Comparison of ENCODE assay signal across 18 mouse cellular contexts in the genomic region with DNA sequence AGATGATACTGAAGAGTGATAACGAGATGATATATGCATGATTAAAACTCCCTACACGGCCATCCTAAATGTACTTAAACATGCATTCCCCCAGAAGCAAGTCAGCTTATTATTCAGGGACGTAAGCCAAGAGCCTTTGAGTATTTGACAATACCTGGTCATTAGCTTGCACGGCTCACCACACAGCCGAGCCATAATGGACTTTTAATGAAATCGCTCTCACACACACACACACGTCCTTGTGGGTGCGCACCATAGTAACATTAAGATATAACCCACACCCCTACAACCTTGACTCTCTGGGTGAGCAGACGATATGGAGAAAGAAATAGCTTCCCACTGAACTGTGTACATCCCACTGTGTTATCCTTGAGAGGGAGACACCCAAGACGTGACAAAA.
DNase-seq lines count a peak whose midpoint lies in the region; ATAC-seq lines count a peak whose summit lies in the region.
"Had no signal": no experiment of that assay in that cellular context is flagged by ENCODE, and none has a peak within 500 bp of the region (broad histone marks: within the 10 kb centered on the region; RNA-seq: fewer than 3 reads in every experiment).

No protein-coding gene starts in this region.

- whole genome bisulfite sequencing in heart, embryonic 10.5 days: 75% methylated on average over 10 of the region's 10 CpGs
- 24% methylated on average over 10 of the region's 10 CpGs for WGBS in midbrain, embryonic 13.5 days
- 57% methylated on average over 10 of the region's 10 CpGs for WGBS in midbrain, embryonic 10.5 days
- 21% methylated on average over 10 of the region's 10 CpGs for WGBS in hindbrain, embryonic 14.5 days
- WGBS in neural tube, embryonic 15.5 days: 13% methylated on average over 10 of the region's 10 CpGs
- WGBS in liver, embryonic 12.5 days (ENCODE audit: insufficient replicate concordance): 61% methylated on average over 10 of the region's 10 CpGs

- H3K27ac ChIP-seq in heart, embryonic 10.5 days: no peak overlapping the region
- H3K27ac ChIP-seq in midbrain, embryonic 13.5 days: no peak overlapping the region
- no peak overlapping the region for H3K27ac ChIP-seq in midbrain, embryonic 10.5 days (replicated peaks)
- H3K27ac ChIP-seq in hindbrain, embryonic 14.5 days: no peak overlapping the region
- peak overlapping the region; percentile 28; the same call in 1 of the 2 replicates for H3K27ac ChIP-seq in neural tube, embryonic 15.5 days (replicated peaks)
- H3K27ac ChIP-seq in liver, embryonic 12.5 days: no peak overlapping the region
- H3K27ac ChIP-seq: embryonic facial prominence, embryonic 12.5 days; limb, embryonic 13.5 days; stomach, postnatal 0 days had no signal

- H3K27me3 ChIP-seq in heart, embryonic 10.5 days (ENCODE audit: insufficient read depth, poor library complexity, severe bottlenecking): no peaks in the 10 kb centered on the region
- H3K27me3 ChIP-seq in midbrain, embryonic 13.5 days: peaks cover 31% of the 10 kb centered on the region
- H3K27me3 ChIP-seq in midbrain, embryonic 10.5 days (ENCODE audit: low read depth, poor library complexity, severe bottlenecking): peaks cover 70% of the 10 kb centered on the region
- H3K27me3 ChIP-seq in hindbrain, embryonic 14.5 days (ENCODE audit: control insufficient read depth, insufficient read depth, low read length): 0 out of 2 replicates have a peak, but pooled peaks cover 4% of the 10 kb centered on the region
- peaks cover 22% of the 10 kb centered on the region for H3K27me3 ChIP-seq in neural tube, embryonic 15.5 days (replicated peaks)
- 0 out of 2 replicates have a peak, but pooled peaks cover 5% of the 10 kb centered on the region for H3K27me3 ChIP-seq in liver, embryonic 12.5 days (replicated peaks)
- H3K27me3 ChIP-seq: embryonic facial prominence, embryonic 12.5 days; limb, embryonic 13.5 days had no signal

- no peak overlapping the region for H3K4me3 ChIP-seq in heart, embryonic 10.5 days
- H3K4me3 ChIP-seq in midbrain, embryonic 13.5 days (replicated peaks): no peak overlapping the region
- H3K4me3 ChIP-seq in midbrain, embryonic 10.5 days: no peak overlapping the region
- no peak overlapping the region for H3K4me3 ChIP-seq in hindbrain, embryonic 14.5 days (replicated peaks; ENCODE audit: low read length)
- H3K4me3 ChIP-seq in neural tube, embryonic 15.5 days (replicated peaks): no peak overlapping the region
- H3K4me3 ChIP-seq in liver, embryonic 12.5 days: no peak overlapping the region
- H3K4me3 ChIP-seq: embryonic facial prominence, embryonic 12.5 days; limb, embryonic 13.5 days had no signal

- no peak overlapping the region for H3K9ac ChIP-seq in midbrain, embryonic 13.5 days (replicated peaks)
- no peak overlapping the region for H3K9ac ChIP-seq in hindbrain, embryonic 14.5 days
- no peak overlapping the region for H3K9ac ChIP-seq in neural tube, embryonic 15.5 days (replicated peaks)
- H3K9ac ChIP-seq in liver, embryonic 12.5 days: no peak overlapping the region
- H3K9ac ChIP-seq: embryonic facial prominence, embryonic 12.5 days; limb, embryonic 13.5 days; liver, postnatal 0 days had no signal

- no peaks in the 10 kb centered on the region for H3K9me3 ChIP-seq in heart, embryonic 10.5 days
- H3K9me3 ChIP-seq in midbrain, embryonic 13.5 days: no peaks in the 10 kb centered on the region
- no peaks in the 10 kb centered on the region for H3K9me3 ChIP-seq in midbrain, embryonic 10.5 days (replicated peaks)
- no peaks in the 10 kb centered on the region for H3K9me3 ChIP-seq in hindbrain, embryonic 14.5 days (ENCODE audit: control insufficient read depth, low read length)
- no peaks in the 10 kb centered on the region for H3K9me3 ChIP-seq in neural tube, embryonic 15.5 days (replicated peaks)
- H3K9me3 ChIP-seq in liver, embryonic 12.5 days (replicated peaks): no peaks in the 10 kb centered on the region
- H3K9me3 ChIP-seq: embryonic facial prominence, embryonic 12.5 days; limb, embryonic 13.5 days had no signal

- peaks cover 13% of the 10 kb centered on the region for H3K4me1 ChIP-seq in heart, embryonic 10.5 days
- peaks cover 35% of the 10 kb centered on the region for H3K4me1 ChIP-seq in midbrain, embryonic 13.5 days (replicated peaks)
- H3K4me1 ChIP-seq in midbrain, embryonic 10.5 days: peaks cover 35% of the 10 kb centered on the region
- peaks cover 29% of the 10 kb centered on the region for H3K4me1 ChIP-seq in hindbrain, embryonic 14.5 days (replicated peaks; ENCODE audit: control insufficient read depth, insufficient read depth, low read length)
- peaks cover 32% of the 10 kb centered on the region for H3K4me1 ChIP-seq in neural tube, embryonic 15.5 days
- H3K4me1 ChIP-seq in liver, embryonic 12.5 days: no peaks in the 10 kb centered on the region

- no peaks in the 10 kb centered on the region for H3K36me3 ChIP-seq in heart, embryonic 10.5 days
- no peaks in the 10 kb centered on the region for H3K36me3 ChIP-seq in midbrain, embryonic 13.5 days
- H3K36me3 ChIP-seq in midbrain, embryonic 10.5 days: no peaks in the 10 kb centered on the region
- no peaks in the 10 kb centered on the region for H3K36me3 ChIP-seq in hindbrain, embryonic 14.5 days (replicated peaks; ENCODE audit: control insufficient read depth, insufficient read depth)
- no peaks in the 10 kb centered on the region for H3K36me3 ChIP-seq in neural tube, embryonic 15.5 days
- H3K36me3 ChIP-seq in liver, embryonic 12.5 days: no peaks in the 10 kb centered on the region
- H3K36me3 ChIP-seq: embryonic facial prominence, embryonic 12.5 days; limb, embryonic 13.5 days had no signal

- DNase-seq in heart, embryonic 10.5 days (ENCODE audit: low spot score): peak; percentile 9
- DNase-seq in heart, adult 18-20 months: no peak
- no peak for DNase-seq in midbrain, embryonic 10.5 days (ENCODE audit: low spot score)
- peak; percentile 48 for DNase-seq in hindbrain, embryonic 14.5 days (ENCODE audit: low spot score)
- no peak for DNase-seq in thymus, postnatal 36 days
- DNase-seq: cerebellum, postnatal 25 days; heart, postnatal 14 days; liver, postnatal 0 days; lung, postnatal 4 days; spleen, adult 18-20 months; thymus, postnatal 4 days had no signal

- ATAC-seq in midbrain, embryonic 13.5 days: peak; percentile 67; the same call in 1 of the 2 replicates
- ATAC-seq in hindbrain, embryonic 14.5 days (ENCODE audit: low FRiP score): peak; percentile 34; the same call in 1 of the 2 replicates
- ATAC-seq in neural tube, embryonic 15.5 days (ENCODE audit: low FRiP score): peak; percentile 57; the same call in 1 of the 2 replicates
- no peak for ATAC-seq in liver, embryonic 12.5 days
- ATAC-seq: intestine, postnatal 0 days; liver, postnatal 0 days had no signal

- 0 out of 2 replicates have a peak overlapping the region, but pooled peaks have one; percentile 11 for H3K4me2 ChIP-seq in midbrain, embryonic 13.5 days (replicated peaks)
- H3K4me2 ChIP-seq in hindbrain, embryonic 14.5 days (replicated peaks): peak overlapping the region; percentile 28
- H3K4me2 ChIP-seq in neural tube, embryonic 15.5 days: peak overlapping the region; percentile 32
- no peak overlapping the region for H3K4me2 ChIP-seq in liver, embryonic 12.5 days
- H3K4me2 ChIP-seq: embryonic facial prominence, embryonic 12.5 days; limb, embryonic 13.5 days had no signal

Comparison
In these comparisons a context has a peak if more than half of its experiments do, and no peak if none do; other contexts are left out.
1. DNase-seq: peak in heart, embryonic 10.5 days (single experiment) and hindbrain, embryonic 14.5 days (single experiment); none in heart, adult 18-20 months (0 of 2), midbrain, embryonic 10.5 days (single experiment) and thymus, postnatal 36 days (0 of 2).